Comparison of ENCODE assay signal across 1 mouse cellular context in the genomic region with DNA sequence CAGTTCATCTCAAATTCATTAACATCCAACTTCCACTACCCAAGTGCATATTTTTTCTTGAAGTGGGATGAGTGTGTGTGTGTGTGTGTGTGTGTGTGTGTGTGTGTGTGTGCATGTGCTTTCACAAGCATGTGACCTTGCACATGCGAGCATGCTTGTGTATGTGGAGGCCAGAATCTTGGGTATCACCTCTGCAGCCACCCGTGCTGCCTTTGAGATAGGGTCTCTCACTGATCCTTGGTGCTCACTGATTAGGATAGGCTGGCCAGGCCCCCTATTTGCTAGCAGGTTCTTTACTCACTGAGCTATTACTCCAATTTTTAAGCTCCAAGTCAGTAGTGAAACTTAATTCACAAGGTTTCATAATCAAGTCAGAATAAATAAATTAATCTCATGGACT.
A peak's percentile ranks its signal among the peaks of the same experiment; 100 is the strongest.
TF ChIP-seq lines count a peak whose summit lies in the region.

No protein-coding gene starts in this region.

TF ChIP-seq in MEL, 35 proteins besides CTCF, POLR2A, EP300 and RAD21:
- no peak for TF ChIP-seq MYC (IDR thresholded peaks at IDR 0.05; ENCODE audit: low read depth, low read length)
- 0 out of 2 replicates have a peak, but pooled peaks have one; percentile 16 for TF ChIP-seq BHLHE40 (IDR thresholded peaks at IDR 0.05; ENCODE audit: borderline replicate concordance, low read depth, low read length)
- TF ChIP-seq ZKSCAN1 (IDR thresholded peaks at IDR 0.05; ENCODE audit: low read depth, low read length) = no peak
- no peak for TF ChIP-seq MYB (IDR thresholded peaks at IDR 0.05; ENCODE audit: low read depth, low read length)
- no peak for TF ChIP-seq ZNF384 (IDR thresholded peaks at IDR 0.05; ENCODE audit: low read depth, low read length)
- TF ChIP-seq MAFK (IDR thresholded peaks at IDR 0.05; ENCODE audit: borderline replicate concordance, low read depth, low read length) = no peak
- TF ChIP-seq JUND (IDR thresholded peaks at IDR 0.05; ENCODE audit: low read depth, low read length) = no peak
- no peak for TF ChIP-seq TBP (IDR thresholded peaks at IDR 0.05; ENCODE audit: low read depth, low read length)
- TF ChIP-seq TCF12 (IDR thresholded peaks at IDR 0.05; ENCODE audit: low read depth, low read length) = peak; percentile 37; the same call in 1 of the 2 replicates
- 0 out of 2 replicates have a peak, but pooled peaks have one; percentile 19 for TF ChIP-seq USF1 (IDR thresholded peaks at IDR 0.05; ENCODE audit: low read depth, low read length)
- no peak for TF ChIP-seq GATA1 (IDR thresholded peaks at IDR 0.05; ENCODE audit: low read depth, low read length)
- no peak for TF ChIP-seq SIN3A (IDR thresholded peaks at IDR 0.05; ENCODE audit: low read length)
- TF ChIP-seq ZMIZ1 (IDR thresholded peaks at IDR 0.05; ENCODE audit: low read depth, low read length) = no peak
- TF ChIP-seq SMC3 (IDR thresholded peaks at IDR 0.05; ENCODE audit: low read depth, low read length) = no peak
- TF ChIP-seq MAZ (IDR thresholded peaks at IDR 0.05; ENCODE audit: low read depth, low read length) = no peak
